Mouse (Mus musculus): ENCODE data around the gene Dop1a.
"Not testable (repeated sequence)": the region's sequence is repeated elsewhere in the genome, so short reads cannot be mapped to it uniquely, and the experiment has no call there.

The Dop1a gene

DNA sequence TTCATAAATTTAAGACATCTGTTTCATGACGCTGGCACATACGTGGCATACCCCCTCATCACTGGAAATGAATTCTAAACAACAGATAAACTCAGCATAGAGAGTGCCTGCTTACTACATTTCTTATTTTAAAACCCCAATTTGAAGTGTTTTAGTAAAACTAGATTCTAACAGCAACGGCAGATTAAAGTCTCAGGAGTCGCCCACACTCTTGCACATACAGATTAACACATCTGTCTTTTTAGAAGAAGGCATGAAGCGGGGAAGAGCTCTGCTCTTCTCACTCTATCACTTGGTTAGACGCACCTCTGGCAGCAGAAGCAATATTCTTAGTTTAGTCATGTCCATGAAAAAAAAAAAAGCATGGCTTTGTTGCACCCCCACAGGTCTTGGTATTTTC lies 108.2 kb downstream of the Dop1a start:
- peak; percentile 41 for DNase-seq (ENCODE audit: low read depth, low spot score)

DNA sequence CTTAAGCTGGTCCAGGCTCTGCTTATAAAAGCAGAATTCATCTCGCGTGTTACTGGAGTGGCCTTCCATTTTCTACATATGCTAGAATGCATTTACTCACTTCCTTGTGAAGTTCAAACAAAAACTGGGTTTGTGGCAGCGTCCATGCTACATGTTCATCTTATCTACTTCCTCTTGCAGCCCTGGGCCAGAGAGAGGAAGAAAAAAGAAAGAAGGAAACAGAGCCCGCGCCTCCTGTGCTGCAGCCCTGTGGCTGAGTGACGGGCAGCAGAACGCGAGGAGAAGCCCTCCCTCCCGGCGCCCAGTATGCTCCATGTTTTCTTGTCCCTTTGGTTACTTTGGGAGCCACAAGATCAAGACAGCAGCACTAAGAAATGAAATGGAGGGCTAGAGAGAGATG lies 112.7 kb downstream of the Dop1a start:
- no peak for DNase-seq (ENCODE audit: low read depth, low spot score)

DNA sequence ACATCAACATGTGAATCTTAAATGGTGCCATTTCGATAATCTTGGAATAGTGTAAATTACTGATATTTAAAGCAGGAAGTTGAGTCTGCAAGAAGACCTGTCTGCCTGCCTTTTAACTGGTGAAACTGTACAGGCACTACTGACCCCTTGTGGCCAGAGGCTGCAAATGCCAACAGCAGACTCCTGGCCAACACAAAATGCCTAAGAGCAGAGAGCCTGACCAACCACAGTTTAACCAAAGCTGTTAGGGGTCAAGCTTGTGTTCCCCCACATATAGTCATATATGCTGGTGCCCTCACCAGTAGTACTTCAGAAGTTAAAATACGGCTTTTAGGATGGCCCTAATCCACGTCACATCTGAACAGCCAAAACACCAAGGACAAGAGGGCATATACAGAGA lies 116.8 kb downstream of the Dop1a start:
- DNase-seq (ENCODE audit: low read depth, low spot score) = peak; percentile 44

GRCm38 (mm10) chr9:86587019-86587795 lies 120.3 kb downstream of the Dop1a start:
- DNase-seq (ENCODE audit: low read depth, low spot score) = no peak

GRCm38 (mm10) chr9:86592676-86593668 lies 126.0 kb downstream of the Dop1a start:
- DNase-seq (ENCODE audit: low read depth, low spot score) = peak; percentile 57

DNA sequence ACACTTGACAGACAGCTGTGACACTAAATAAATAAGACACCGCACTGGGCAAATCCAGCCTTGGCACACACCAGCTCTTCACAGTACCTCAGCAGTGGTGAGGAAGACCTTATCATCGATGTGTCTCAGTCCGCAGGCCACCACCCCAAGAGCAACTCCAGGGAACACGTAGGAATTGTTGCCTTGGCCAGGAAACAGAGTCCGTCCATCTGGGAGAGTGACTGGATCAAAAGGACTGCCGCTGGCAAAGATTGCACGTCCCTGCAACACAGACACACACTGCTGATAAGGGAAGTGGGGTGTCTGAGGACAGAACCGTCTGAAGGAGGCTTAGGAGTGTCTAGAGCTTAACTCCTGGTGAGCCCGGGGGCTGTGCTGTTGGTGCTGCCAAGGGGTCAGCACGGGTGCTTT lies 127.4 kb downstream of the Dop1a start:
- DNase-seq (ENCODE audit: low read depth, low spot score) = not testable (repeated sequence)

DNA sequence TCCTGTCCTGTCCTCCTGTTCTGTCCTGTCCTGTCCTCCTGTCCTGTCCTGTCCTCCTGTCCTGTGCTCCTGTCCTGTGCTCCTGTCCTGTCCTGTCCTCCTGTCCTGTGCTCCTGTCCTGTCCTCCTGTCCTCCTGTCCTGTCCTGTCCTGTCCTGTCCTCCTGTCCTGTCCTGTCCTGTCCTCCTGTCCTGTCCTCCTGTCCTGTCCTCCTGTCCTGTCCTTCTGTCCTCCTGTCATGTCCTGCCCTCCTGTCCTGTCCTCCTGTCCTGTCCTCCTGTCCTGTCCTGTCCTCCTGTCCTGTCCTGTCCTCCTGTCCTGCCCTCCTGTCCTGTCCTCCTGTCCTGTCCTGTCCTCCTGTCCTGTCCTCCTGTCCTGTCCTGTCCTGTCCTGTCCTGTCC lies 130.0 kb downstream of the Dop1a start:
- DNase-seq (ENCODE audit: low read depth, low spot score) = not testable (repeated sequence)

GRCm38 (mm10) chr9:86599723-86600303 lies 132.9 kb downstream of the Dop1a start:
- DNase-seq (ENCODE audit: low read depth, low spot score) = no peak
